Mouse (Mus musculus) yolk sac, embryonic 10.5 days (tissue): Measurements from ENCODE around the gene Rslcan18.
"Not testable (repeated sequence)": the region's sequence is repeated elsewhere in the genome, so short reads cannot be mapped to it uniquely, and the experiment has no call there.

Experiments
- DNase-seq: peaks from one replicate; pipeline ENCODE4 v3.0.0-alpha.2; 2017; ENCODE audit warnings: low spot score

The Rslcan18 gene

DNA sequence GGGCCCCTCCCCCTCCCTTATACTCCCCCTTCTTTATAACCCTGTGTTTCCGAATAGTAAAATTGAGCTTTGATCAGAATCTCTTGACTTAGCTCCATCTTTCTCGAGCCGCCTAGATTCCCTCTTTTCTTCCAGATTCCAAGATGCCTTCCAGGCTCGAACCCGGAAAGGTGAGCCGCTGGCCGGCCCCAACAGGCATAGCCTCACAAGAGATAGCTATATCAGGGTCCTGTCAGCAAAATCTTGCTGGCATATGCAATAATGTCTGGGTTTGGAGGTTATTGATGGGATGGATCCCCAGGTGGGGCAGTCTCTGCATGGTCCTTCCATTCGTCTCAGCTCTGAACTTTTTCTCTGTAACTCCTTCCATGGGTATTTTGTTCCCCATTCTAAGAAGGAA lies at the start of gene Rslcan18:
TSS of gene Rslcan18 (minus strand) at position 101 of the 400 bp plus-strand sequence.
- not testable (repeated sequence) for DNase-seq

- DNase-seq = peak; percentile 81
These were observed 12.1 kb upstream of the Rslcan18 start for GRCm38 (mm10) chr13:67128038-67128721.

GRCm38 (mm10) chr13:67127507-67127906 lies 11.4 kb upstream of the Rslcan18 start:
- not testable (repeated sequence) for DNase-seq

- DNase-seq = no peak
These were observed 8.4 kb upstream of the Rslcan18 start for GRCm38 (mm10) chr13:67124460-67124859.

DNA sequence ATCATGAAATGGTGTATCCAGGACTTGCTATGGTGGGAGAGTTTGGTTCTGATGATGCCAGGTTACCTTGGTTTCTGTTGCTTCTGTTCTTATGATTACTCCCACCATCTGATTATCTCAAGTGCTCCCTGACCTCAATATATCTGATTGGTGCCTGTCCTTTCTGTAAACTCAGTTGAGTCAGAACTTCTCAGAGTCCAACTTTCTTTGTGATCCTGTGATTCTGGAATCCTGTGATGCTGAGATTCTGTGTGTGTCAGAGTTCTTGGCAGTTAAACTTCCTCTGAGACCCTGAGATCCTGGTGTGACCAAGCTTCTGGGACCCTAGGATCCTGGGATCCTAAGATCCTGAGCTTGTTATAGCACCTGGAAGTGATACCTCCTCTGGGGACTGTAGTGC lies 5.3 kb upstream of the Rslcan18 start, which contains the start of gene Zfp759:
TSS of gene Zfp759 (plus strand) at position 301 of the 400 bp plus-strand sequence.
- DNase-seq = not testable (repeated sequence)

DNA sequence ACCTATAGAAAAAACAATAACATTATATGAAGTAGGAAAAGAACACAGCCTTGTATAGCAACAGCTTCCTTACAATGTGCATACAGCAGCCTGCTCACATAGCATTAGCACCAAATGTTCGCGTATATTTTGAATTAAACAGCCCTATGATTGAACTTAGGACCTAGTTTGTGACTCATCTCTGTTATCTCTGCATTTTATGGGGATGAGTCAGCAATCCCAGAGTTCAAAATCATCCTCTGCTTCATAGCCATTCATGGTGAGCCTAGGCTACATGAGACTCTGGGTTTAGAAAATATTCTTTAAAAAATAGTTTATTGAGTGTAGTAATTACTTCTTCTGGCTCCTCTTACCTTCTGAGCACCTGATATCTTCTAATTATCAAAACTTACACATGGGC lies 2.8 kb downstream of the Rslcan18 start:
- DNase-seq = no peak

- no peak for DNase-seq
These were observed 4.0 kb downstream of the Rslcan18 start for GRCm38 (mm10) chr13:67112096-67112495.

GRCm38 (mm10) chr13:67108821-67109206 lies 7.2 kb downstream of the Rslcan18 start:
- no peak for DNase-seq

GRCm38 (mm10) chr13:67108194-67108820 lies 7.8 kb downstream of the Rslcan18 start, which contains the start of gene Gm28557:
TSS of gene Gm28557 (minus strand) at chr13:67108604.
- peak; percentile 95 for DNase-seq

- no peak for DNase-seq
These were observed 8.4 kb downstream of the Rslcan18 start for GRCm38 (mm10) chr13:67107681-67108080.

DNA sequence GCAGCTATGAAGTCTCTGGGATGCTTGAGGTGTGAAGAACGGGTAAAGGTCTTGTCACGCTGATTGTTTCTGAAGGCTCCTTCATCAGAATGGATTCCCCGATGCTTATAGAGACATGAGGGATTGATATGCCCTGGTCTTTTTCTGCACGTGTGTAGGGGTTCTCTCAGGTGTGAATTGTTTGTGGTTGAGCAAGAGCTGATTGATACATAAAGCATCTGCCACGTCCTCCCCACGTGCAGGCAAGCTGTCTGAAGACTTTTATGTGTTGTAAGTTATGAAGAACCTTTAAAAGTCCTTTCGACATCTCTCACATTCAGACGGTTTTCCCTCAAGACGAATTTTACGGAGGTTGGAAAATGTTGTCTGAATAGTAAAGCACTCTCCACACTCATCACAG lies 18.2 kb downstream of the Rslcan18 start, which contains the start of gene Zfp708:
TSS of gene Zfp708 (minus strand) at position 101 of the 400 bp plus-strand sequence.
- DNase-seq = no peak

DNA sequence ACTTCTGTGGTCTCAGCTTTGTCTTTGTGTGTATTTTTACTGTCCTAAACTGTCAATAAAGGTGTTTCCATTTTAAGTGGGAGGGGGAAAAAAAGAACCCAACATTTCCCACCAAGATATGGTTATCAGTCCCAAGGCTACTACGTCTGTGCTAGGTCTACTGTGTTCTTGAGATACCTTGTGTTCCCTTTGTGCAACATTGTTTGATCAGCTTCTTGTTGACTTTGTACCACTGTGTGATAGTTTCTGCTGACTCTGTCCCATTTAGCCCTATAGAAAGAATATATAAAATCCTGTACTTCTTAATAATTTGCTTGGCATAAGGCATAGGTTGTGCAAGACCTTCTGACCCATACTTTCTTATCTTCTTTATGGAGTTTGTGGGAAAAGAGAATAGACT lies 25.9 kb downstream of the Rslcan18 start:
- no peak for DNase-seq

- peak; percentile 4 for DNase-seq
These were observed 34.1 kb downstream of the Rslcan18 start for GRCm38 (mm10) chr13:67081946-67082345.

- peak; percentile 94 for DNase-seq
These were observed 34.8 kb downstream of the Rslcan18 start for GRCm38 (mm10) chr13:67081142-67081713.

DNA sequence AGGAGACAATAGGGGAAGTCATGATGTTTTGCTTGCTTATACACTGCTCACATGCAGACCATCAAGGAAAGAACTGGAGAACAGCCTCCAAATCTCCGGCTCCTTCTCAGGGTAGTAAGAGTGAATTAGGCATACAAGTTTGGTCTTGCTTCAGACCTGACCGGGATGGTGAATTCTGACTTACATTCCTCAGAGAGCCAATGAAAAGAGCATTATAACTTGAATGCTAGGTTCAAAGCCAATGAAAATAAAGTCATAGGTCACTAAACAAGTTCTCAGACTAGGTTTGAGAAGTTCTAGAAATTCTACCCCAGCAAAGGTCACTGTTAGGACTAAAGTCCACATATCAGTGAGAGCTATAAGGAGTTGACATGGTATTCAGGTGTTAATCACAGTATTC lies 38.8 kb downstream of the Rslcan18 start:
- DNase-seq = no peak

DNA sequence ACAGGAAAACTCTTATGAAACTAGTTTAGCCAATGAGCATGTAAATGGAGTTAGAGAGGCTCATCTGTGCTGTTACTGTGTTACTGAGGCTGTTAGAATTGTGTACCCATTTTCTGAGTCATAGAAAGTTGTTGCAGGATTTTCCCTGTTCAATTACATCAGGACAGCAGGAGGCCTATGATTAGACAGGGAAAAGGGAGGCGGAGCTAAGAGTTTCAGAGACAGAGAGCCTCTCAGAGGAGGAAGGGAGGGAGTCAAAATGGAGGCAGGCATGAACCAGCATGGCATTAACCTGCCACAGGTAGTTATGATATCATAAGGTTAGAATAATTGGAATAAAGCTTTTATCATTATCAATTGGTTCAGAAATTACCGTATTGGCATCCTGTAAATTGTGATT lies 43.3 kb downstream of the Rslcan18 start:
- DNase-seq = no peak

GRCm38 (mm10) chr13:67065386-67065785 lies 50.7 kb downstream of the Rslcan18 start:
- DNase-seq = no peak

- no peak for DNase-seq
These were observed 53.6 kb downstream of the Rslcan18 start for GRCm38 (mm10) chr13:67062427-67062826.

DNA sequence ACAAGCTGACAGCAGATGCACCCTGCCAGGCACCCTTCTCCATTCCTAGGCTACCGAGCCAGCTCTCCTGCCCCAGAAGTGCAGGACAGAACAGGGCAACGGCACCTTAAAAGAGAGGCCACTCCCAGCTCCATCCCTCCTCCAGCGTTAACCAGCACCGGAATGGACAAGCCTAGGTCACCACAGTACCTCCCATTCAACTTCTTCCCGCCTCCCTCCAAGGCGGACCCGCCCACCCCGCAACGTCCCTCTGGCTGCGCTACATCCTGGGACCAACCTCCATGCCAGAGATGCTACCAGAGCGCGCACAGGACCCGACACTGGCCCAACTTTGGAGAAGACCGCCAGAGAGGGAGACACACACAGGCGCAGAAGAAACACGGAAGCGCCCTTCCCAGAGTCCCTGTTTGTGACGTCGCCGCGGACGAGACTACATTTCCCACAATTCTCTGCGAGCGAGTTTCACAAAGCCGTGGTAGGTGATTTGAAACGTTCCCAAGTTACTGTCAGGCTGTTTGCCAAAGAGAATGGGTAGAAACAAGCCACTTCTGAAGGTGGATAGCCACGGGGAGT lies 55.2 kb downstream of the Rslcan18 start, which contains the start of gene Zfp712:
TSS of gene Zfp712 (minus strand) at position 385 of the 573 bp plus-strand sequence.
- peak; percentile 93 for DNase-seq

GRCm38 (mm10) chr13:67060161-67060785 lies 55.8 kb downstream of the Rslcan18 start:
- DNase-seq = no peak
